Mouse (Mus musculus) G1E (cell line): Measurements from ENCODE around the gene Glp1r.

Experiments
- CTCF ChIP-seq: IDR thresholded peaks from 2 replicates; pipeline ENCODE4 v1.5.1; 2012; ENCODE audit warnings: low read depth, low read length, inconsistent platforms, mixed read lengths
- GATA1 ChIP-seq: IDR thresholded peaks from 2 replicates; pipeline ENCODE4 v1.6.1; 2012; ENCODE audit warnings: borderline replicate concordance, low read length, inconsistent platforms, mixed read lengths
- GATA2 ChIP-seq: IDR thresholded peaks from 2 replicates; pipeline ENCODE4 v1.6.1; 2012; ENCODE audit warnings: low read depth, low read length, inconsistent platforms, borderline replicate concordance
- TAL1 ChIP-seq: conservative IDR thresholded peaks from 2 replicates; pipeline ENCODE4 v1.6.1; 2012; ENCODE audit warnings: low read depth, low read length, inconsistent platforms, mixed read lengths

GRCm38 (mm10) chr17:30858586-30859259, 42.9 kb upstream of the Glp1r start:
- TF ChIP-seq CTCF: no peak
- TF ChIP-seq GATA1: no peak
- TF ChIP-seq TAL1: no peak
- no peak for TF ChIP-seq GATA2
